Mouse (Mus musculus): ENCODE measurements around the gene Sec23a.
"Not testable (repeated sequence)": the region's sequence is repeated elsewhere in the genome, so short reads cannot be mapped to it uniquely, and the experiment has no call there.

Gene Sec23a

GRCm38 (mm10) chr12:58981178-58981661 lies 30.6 kb downstream of the Sec23a start:
- DNase-seq = not testable (repeated sequence)

DNA sequence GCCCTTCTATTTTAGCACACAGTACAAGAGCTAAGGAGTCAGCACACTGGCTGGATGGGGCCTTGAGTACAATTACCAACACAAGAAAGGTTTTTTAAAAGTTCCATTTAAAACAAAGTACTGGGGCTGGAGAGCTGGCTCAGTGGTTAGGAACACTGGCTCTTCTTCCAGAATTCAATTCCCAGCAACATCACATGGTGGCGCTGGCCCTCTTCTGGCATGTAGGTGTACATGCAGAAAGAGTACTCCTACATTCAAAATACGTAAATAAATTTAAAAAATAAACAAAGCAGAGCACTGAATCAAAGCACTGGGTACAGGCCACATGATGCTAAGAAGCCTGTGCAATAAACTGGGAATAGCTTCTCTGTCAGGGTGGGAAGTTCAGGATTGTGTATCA lies 34.9 kb downstream of the Sec23a start:
- DNase-seq = no peak

- no peak for DNase-seq
These were observed 47.2 kb downstream of the Sec23a start for GRCm38 (mm10) chr12:58964583-58964982.

- DNase-seq = no peak
These were observed 51.0 kb downstream of the Sec23a start for GRCm38 (mm10) chr12:58960844-58961243.

DNA sequence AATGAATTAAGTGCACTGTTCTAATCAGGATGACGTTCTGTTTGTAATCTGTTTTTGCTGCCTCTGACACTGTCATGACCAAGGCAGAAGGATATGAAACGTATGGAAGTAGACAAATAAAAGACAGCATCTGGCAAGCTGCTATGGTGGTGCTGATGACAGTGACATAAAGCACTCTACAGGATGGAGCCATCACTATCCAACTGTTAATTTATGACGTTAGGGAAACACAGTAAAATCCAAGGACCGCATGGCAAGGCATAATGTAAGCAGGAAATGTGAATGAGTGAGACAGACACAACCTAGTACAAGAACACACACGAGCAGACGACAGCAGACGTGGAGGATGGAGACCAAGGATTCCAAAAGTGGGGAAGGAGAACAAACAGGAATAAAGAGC lies 55.2 kb downstream of the Sec23a start:
- DNase-seq = no peak

DNA sequence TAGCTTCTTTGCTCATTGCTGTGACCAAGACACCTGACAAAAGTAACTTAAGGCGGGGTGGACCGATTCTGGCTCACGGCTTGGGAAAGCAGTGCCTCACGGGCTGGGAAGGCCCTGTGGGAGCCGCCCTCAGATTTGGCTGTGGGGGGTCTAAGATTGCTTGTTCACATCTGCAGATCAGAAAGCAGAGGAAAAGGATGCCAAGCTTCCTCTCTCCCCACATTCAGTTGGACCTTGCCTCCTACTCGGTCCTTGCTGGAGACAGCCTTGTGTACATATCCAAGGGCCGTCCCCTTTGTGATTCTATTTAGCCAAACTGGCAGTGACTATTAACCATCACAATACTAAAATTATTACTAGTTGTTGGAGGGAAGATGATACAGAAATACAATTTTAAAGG lies 55.7 kb downstream of the Sec23a start:
- no peak for DNase-seq

- no peak for DNase-seq
These were observed 63.9 kb downstream of the Sec23a start for GRCm38 (mm10) chr12:58947879-58948278.

- no peak for DNase-seq
These were observed 64.6 kb downstream of the Sec23a start for GRCm38 (mm10) chr12:58947231-58947630.

DNA sequence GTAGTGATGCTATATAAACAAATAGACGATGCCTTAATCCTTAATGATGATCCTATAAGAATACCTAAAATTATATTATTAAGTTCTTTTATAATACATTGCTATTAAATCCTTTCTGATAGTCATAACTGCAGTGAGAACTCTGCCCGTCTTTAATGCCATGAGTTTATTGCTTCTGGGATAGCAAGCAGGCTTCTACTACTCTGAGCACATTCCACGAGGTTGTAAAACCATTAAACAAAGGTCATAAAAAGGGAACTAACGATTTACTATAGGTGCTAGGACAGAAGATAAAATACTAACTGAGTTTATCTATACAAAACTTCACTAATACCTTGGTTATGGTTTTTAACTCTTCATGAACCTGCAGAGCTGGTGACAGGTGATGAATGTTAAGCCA lies 69.3 kb downstream of the Sec23a start:
- no peak for DNase-seq

DNA sequence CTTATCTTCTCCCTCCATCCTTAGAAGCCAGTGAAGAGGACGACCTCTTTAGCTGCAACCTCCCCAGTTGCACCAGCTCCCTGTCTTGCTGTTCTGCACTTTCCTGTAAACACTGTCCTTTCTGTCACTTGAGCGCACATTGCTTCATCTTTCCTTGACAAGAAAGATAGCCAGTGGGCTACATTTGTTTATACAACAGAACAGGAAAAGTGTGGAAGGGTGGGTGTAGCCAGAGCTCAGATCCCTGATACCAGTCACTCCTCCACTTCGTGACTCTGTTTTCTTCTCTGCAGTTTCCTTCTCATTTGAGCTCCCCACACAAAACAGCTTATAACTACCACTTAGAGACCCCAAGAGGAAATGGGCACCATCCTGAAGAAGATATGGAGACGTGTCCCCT lies 77.2 kb downstream of the Sec23a start:
- no peak for DNase-seq

GRCm38 (mm10) chr12:58924996-58925395 lies 86.8 kb downstream of the Sec23a start:
- DNase-seq = no peak

DNA sequence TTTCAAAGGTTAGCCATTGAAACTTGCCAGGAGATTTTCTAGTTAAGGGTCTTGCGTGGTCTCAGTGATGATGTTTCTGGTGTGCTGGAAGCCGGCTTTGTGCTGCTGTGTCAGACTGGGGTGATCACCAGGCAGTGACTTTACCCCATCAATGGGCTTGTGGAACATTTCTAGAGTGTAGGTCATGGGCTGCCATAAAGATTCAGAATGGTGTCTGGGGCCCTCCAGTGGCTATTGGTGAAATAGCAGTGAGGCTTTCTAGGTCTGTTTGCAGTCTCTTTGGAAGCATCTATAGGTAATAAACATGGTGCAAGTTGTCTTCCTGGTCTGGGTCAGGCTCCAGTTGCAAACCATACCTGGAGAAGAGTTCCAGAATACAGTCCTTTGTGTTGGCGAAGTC lies 87.8 kb downstream of the Sec23a start:
- DNase-seq = no peak

DNA sequence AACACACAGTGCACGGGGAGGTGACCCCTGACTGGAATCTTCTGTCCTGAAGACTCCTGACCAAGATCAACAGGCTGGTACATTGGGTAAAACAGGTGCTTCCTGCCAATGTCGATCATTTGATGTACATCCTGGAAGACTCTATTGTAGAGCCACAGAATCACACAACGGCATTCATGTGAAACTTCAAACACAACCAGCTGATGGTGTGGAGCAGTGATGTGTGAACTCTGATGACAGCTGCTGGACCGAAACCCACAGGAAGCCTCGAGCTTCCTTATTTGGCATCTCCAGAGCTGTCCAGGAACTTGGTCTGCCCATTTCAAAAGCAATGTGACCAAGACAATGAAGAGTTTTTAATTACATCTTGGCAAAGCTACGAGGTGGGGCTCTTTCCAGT lies 91.0 kb downstream of the Sec23a start:
- no peak for DNase-seq

- no peak for DNase-seq
These were observed 92.3 kb downstream of the Sec23a start for GRCm38 (mm10) chr12:58919516-58919915.

- no peak for DNase-seq
These were observed 102.0 kb downstream of the Sec23a start for GRCm38 (mm10) chr12:58909826-58910225.
